Mouse (Mus musculus): ENCODE results near the gene Xdh.
"Not testable (repeated sequence)": the region's sequence is repeated elsewhere in the genome, so short reads cannot be mapped to it uniquely, and the experiment has no call there.

Xdh gene

DNA sequence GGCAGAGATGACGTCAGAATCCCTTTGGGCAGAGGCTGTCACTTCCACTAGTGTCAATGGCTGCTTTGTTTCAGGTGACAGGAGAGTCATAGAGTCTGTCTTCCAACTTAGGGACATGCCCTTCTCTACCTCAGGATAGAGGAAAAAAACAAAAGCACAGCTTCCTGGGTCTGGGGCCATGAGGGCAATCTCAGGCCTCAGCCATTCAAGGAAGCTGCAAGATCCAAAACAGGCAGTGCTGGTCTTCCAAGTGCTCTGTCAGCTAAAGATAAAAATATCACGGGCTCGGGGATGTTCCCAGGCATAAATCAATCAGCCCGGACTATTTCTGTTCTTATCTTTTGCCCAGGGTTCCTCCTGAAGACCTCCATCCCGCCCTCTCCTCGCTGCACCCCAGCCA is 68.7 kb downstream of the Xdh start:
- DNase-seq (ENCODE audit: low spot score), result no peak

DNA sequence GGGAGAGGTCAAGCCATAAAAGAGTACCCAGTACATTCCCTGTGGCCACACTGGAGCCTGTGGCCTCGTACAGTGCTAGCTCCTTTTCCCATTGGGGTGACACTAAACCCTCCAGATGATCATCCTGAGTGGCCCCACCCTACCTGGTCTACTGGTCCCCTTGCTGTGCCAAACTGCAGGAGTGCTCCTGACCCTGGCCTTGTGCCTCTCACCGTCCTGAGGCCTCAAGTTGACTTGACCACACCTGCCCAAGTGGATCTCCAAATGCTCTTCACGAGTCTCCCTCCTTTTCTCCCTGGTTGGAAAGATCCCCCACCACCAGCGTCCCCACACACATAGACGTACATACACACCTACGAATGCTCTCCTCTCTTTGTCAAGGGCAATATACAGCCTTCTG is 69.7 kb downstream of the Xdh start:
- DNase-seq (ENCODE audit: low spot score), result no peak

DNA sequence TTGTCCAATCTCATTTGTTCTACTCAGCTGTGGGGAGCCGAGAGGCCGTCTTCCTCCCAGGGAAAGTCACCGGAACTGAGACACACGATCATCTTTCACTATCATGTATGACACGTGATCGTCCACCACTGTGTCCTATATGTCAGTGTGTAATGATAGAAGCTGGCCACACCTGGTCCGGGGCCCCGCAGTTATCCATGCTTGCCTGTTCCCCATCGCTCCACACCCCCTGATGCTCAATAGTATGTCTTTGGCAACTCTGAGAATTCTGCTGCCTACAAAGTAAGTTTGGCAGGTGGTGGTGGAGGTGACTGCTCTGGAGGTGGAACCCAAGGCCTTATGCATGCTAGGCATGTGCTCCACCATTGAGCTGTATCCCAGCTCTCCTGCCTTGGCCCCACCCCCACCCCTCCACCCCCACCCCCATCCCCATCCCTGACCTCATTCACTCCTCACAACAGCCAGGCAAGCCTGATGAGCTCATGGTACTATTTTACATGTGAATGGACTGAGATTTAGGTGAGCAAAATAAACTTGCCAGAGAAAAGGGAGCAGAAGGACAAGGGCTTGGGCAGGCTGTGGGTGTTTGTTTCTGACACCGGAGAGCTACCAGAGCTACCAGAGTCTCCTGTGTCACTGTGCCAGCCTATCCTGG is 70.6 kb downstream of the Xdh start:
- no peak for DNase-seq (ENCODE audit: low spot score)

DNA sequence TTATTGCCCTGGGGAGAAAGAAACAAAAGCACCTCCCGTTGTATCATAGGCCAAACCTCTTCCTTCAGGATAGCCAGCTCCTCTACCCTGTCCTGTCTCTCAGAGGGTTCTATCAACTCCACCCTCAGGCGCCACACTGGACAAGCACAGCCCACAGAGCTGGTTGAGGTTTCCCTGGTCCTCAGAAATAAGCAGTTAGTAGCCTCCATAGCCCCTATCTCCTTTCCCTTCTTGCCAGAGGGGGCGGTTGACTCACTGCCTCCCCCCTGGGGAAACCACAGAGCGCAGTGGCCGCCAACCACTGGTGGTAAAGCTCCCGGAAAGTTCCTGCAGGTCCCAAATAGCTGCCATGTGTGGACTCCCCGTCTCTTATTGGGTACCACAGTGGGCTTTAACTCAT is 74.3 kb downstream of the Xdh start:
- DNase-seq (ENCODE audit: low spot score), result no peak

DNA sequence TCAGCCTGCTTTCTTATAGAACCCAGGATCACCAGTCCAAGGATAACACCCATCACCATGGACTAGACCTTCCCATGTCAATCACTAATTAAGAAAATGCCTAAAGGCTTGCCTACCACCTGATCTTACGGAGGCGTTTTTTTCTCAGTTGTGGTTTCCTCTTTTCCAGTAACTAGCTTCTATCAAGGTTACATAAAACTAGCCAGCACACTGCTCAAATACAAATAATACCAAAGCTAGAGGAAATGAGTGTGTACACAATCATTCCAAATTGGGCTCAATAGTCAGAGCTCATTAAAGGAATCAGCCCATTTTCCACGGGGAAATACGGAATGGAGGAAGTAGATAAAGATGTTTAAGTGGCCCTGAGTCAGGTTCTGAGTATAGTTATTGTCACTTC is 74.7 kb downstream of the Xdh start:
- no peak for DNase-seq (ENCODE audit: low spot score)

DNA sequence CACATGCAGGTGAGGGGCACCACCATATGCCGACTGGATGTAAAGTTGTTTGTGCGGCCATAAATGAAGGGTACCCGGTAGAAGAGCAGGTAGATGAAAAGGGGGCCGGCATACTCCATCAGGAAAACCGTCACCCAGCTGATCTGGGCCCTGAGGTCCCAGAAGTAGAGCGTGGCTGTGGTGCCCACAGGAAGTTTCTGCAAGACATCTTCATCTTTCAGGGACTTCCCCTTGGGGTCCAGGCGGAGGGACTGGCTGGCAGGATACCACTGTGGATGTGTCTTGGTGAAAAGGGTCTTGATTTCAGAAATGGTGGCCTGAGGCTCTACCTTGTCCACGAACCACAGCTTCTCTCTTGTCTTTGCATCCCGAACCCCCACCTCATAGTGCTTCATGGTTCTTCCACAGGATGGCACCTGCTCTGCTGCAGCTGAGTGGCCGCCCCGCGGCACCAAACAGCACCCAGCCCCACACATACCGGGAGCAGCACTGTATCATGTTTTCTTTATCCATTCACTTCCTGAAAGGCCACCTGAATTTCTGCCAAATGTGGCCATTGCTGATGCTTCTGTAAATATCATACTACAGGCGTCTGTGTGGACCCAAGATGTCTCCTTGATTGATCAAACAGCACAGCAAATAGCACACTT is 78.9 kb downstream of the Xdh start:
- no peak for DNase-seq (ENCODE audit: low spot score)

DNA sequence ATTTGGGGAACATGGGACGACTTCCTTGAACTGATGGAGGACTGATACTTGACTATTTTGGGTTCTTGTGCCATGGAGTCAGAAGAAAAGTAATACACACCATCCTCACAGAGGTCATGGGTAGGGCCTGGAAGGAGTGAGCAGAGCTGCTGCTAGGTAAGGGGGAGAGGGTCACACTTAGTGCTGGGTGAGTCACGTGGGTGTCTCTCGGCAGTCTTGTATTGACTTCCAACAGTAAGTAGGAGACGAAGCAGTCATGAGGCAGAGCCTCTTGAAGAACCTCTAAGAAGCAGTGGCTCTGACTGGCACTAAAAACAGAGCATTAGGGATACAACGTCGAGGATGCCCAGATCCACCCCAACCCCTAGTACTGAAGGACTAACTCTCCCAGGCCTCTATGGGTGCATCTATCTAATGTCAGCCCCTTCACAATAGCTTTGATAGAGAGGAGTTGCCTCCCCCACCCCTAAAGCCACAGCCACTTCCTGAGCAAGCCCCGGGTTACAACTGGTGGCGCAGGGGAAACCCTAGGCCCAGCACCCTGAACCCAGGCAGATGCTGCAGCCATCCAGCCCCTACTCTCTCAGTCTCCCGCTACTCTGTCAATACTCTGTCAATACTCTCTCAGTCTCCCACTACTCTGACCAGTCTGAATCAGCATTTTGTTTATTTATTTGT is 80.8 kb downstream of the Xdh start:
- no peak for DNase-seq (ENCODE audit: low spot score)

- no peak for DNase-seq (ENCODE audit: low spot score)
Observed at GRCm38 (mm10) chr17:73853717-73854116, 96.3 kb downstream of the Xdh start.

- DNase-seq (ENCODE audit: low spot score), result no peak
Observed at GRCm38 (mm10) chr17:73853041-73853440, 97.0 kb downstream of the Xdh start.

- DNase-seq (ENCODE audit: low spot score), result no peak
Observed at GRCm38 (mm10) chr17:73847399-73847798, 102.6 kb downstream of the Xdh start.

GRCm38 (mm10) chr17:73845632-73846031 is 104.4 kb downstream of the Xdh start:
- DNase-seq (ENCODE audit: low spot score), result no peak

DNA sequence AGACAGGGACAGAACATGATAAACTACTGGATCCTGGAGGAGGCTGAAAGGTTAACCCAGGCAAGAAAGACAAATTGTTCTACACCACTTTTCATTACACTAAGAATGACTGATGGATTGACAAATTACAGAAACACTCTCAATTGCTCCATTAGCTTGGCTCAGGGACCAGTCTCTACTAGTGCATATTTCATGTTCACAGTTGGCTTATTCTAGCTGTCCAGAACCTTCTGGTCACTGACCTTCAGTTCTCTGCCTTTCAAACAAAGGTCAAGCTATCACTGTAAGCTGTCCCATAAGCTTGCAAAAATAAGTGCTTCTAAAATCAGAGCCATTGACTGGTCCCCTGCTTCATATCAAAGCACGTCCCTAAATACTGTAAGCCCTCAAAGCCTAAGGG is 107.0 kb downstream of the Xdh start:
- DNase-seq (ENCODE audit: low spot score), result no peak

DNA sequence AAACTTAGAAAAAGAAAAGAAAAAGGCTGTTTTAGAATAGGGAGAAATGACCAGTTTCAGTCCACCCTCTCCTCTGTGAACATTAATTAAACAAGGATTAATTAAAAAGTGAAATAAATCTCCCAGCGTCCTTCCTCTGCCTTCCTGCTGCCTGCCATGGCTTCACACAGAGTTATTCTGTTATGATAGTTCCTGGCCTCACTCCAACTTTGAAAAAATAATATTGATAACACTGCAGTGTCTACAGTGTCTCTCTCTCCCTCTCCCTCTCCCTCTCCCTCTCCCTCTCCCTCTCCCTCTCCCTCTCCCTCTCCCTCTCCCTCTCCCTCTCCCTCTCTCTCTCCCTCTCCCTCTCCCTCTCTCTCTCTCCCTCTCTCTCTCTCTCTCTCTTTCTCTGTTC is 110.1 kb downstream of the Xdh start:
- DNase-seq (ENCODE audit: low spot score), result not testable (repeated sequence)

GRCm38 (mm10) chr17:73839086-73839835 is 110.7 kb downstream of the Xdh start:
- DNase-seq (ENCODE audit: low spot score), result no peak

DNA sequence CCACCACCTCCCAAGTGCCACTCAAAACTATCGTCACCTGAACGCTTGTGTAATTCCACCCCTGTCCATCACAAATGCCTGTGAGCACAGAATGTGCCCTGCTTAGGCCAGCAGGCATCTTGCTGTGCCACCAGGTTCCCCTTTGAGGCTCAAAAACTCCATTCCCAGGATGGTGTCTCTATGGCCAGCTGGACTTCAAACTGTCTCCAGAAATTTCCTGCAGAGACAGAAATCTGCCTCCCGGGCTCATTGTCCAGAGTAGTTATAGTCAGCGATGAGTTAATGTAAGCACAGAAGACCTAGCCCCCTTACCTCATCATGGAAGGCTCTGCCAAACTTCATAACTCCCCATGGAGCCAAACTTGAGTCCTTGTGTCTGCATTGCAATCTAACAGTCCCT is 112.8 kb downstream of the Xdh start:
- no peak for DNase-seq (ENCODE audit: low spot score)

DNA sequence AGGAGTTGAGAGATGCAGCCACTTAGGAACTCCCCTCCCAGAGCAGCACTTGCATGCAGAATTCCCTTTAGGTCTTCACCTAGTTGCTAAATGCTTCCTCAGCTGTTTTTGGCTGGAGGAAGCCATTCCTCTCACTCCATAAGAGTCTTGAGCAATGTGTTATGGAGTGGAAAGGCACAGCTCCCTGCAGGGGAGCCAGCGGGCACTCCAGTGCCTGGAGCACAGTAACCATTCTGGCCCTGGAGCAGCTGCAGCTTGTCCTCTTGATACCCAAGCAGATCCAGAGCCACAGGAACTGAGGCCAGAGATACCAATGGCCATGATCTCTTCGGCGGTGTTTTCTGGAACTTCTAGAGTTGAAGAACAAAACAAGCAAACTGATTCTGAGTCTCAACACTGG is 113.4 kb downstream of the Xdh start:
- DNase-seq (ENCODE audit: low spot score), result no peak

Measured in urinary bladder, postnatal 14 days (tissue).